Mouse (Mus musculus): ENCODE measurements at regions not wholly inside any gene's neighbourhood (a gene's known extent, or its start where the extent isn't known, plus 50 kb on each side); places are given as distances from the start of the nearest gene placed in this dataset.

DNA sequence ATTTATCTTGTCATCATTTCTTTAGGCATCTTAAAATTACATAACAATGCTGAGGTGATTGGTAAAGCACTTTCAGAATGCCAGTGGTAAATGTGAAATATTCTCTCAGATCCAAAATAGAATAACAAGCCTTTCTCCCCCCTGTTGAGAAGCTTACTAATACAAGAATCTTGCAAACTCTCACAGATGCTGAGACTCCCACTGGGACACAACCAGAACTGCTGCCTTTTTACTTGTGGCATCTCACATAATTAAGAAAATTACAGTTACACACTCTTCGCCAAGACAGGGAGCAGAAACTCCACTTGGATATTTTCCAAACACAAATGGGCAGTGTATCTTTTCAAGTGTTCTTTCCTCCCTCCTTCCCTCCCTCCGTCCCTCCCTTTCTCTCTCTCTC, 1665.2 kb upstream of the G6pd2 start:
- peak; percentile 4 to 13 for DNase-seq (ENCODE audit: low spot score in 2 of 2)

DNA sequence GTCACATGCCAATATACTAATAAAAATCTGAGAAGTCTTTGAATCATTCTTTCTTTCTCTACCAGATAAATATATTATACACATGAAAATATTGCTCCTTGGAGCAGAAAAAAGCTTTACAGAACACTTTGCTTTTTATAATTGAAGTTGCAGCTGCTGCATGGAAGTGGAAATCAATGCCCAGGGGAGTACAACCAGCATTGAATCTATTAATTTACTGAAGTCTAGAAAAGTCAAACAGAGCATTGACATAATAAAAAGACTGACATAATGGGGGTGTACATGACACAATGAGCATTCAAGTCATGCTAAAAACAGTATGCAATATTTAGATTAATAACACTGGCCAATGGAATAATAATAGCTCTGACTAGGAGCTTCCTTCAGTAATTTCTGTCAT, 1663.0 kb upstream of the G6pd2 start:
- no peak for DNase-seq (ENCODE audit: low spot score in 2 of 2)
